Mouse (Mus musculus) mature B cell (primary cell): Measurements from ENCODE around the gene Kdm5b.

Experiments
- in situ Hi-C: fragments of 300-500 bp; cut with MboI; formaldehyde crosslinking; loops from 2 replicates; pipeline ENCODE4 v1.14.3; 2019

Gene Kdm5b

GRCm38 (mm10) chr1:134591773-134592172 is 31.8 kb downstream of the Kdm5b start:
- in situ Hi-C loops = no loop called here

- in situ Hi-C loops = no loop called here
Observed at GRCm38 (mm10) chr1:134597339-134598054, 37.5 kb downstream of the Kdm5b start.

GRCm38 (mm10) chr1:134604086-134604485 is 44.1 kb downstream of the Kdm5b start:
- in situ Hi-C loops = no loop called here

- in situ Hi-C loops = no loop called here
Observed at GRCm38 (mm10) chr1:134605670-134606069, 45.7 kb downstream of the Kdm5b start.

- in situ Hi-C loops = no loop called here
Observed at GRCm38 (mm10) chr1:134606381-134606780, 46.4 kb downstream of the Kdm5b start.

GRCm38 (mm10) chr1:134607279-134607678 is 47.3 kb downstream of the Kdm5b start:
- in situ Hi-C loops = no loop called here

GRCm38 (mm10) chr1:134609172-134609571 is 49.2 kb downstream of the Kdm5b start:
- in situ Hi-C loops = no loop called here

- in situ Hi-C loops = no loop called here
Observed at GRCm38 (mm10) chr1:134614554-134614953, 54.6 kb downstream of the Kdm5b start.

GRCm38 (mm10) chr1:134614988-134615387 is 55.0 kb downstream of the Kdm5b start:
- in situ Hi-C loops = no loop called here

GRCm38 (mm10) chr1:134617656-134618055 is 57.7 kb downstream of the Kdm5b start:
- in situ Hi-C loops = no loop called here

- in situ Hi-C loops = no loop called here
Observed at GRCm38 (mm10) chr1:134625325-134625724, 65.4 kb downstream of the Kdm5b start.

GRCm38 (mm10) chr1:134629455-134629854 is 69.5 kb downstream of the Kdm5b start:
- in situ Hi-C loops = no loop called here

GRCm38 (mm10) chr1:134634296-134634695 is 74.3 kb downstream of the Kdm5b start:
- in situ Hi-C loops = no loop called here

GRCm38 (mm10) chr1:134636245-134636644 is 76.3 kb downstream of the Kdm5b start:
- in situ Hi-C loops = no loop called here

GRCm38 (mm10) chr1:134636684-134637083 is 76.7 kb downstream of the Kdm5b start:
- in situ Hi-C loops = no loop called here

- in situ Hi-C loops = no loop called here
Observed at GRCm38 (mm10) chr1:134638041-134638440, 78.1 kb downstream of the Kdm5b start.

GRCm38 (mm10) chr1:134638522-134638921 is 78.6 kb downstream of the Kdm5b start:
- in situ Hi-C loops = no loop called here

- in situ Hi-C loops = no loop called here
Observed at GRCm38 (mm10) chr1:134639460-134639859, 79.5 kb downstream of the Kdm5b start.

- in situ Hi-C loops = no loop called here
Observed at GRCm38 (mm10) chr1:134641507-134641906, 81.5 kb downstream of the Kdm5b start.

GRCm38 (mm10) chr1:134643702-134644101 is 83.7 kb downstream of the Kdm5b start:
- in situ Hi-C loops = no loop called here

- in situ Hi-C loops = no loop called here
Observed at GRCm38 (mm10) chr1:134645408-134646200, 85.6 kb downstream of the Kdm5b start.

GRCm38 (mm10) chr1:134646261-134646962 is 86.4 kb downstream of the Kdm5b start, which contains the start of gene Syt2:
Syt2 (plus strand) TSS chr1:134646677.
- in situ Hi-C loops = no loop called here

GRCm38 (mm10) chr1:134646963-134647282 is 87.0 kb downstream of the Kdm5b start:
- in situ Hi-C loops = no loop called here
